Mouse (Mus musculus) ES-E14 (cell line): ENCODE measurements around the gene Sbf2. TPM values are rescaled to one million over a fixed set of nuclear protein-coding genes. Genes with fewer than 3 reads are reported as not detected.

ENCODE experiments used
- DNase-seq: peaks from one replicate; pipeline ENCODE4 v3.0.0-alpha.2; 2013; ENCODE audit warnings: low read depth, low spot score
- H3K27ac ChIP-seq: 2 replicates; pipeline ENCODE4 v1.5.1; 2012; ENCODE audit warnings: low read depth, mild to moderate bottlenecking, low read length, moderate library complexity, mixed read lengths; ENCODE audit not compliant: poor library complexity, insufficient read depth, severe bottlenecking
- H3K36me3 ChIP-seq: 2 replicates; pipeline ENCODE4 v1.6.1; 2012; ENCODE audit warnings: mild to moderate bottlenecking, low read length, moderate library complexity, mixed read lengths; ENCODE audit not compliant: control insufficient read depth, poor library complexity, insufficient read depth, severe bottlenecking
- H3K4me1 ChIP-seq, 2 experiments: fragments of 150-350 bp in 1 of 2; sonication (generic) in 1 of 2; 2 replicates each; pipeline ENCODE4 v1.6.1; 2012; ENCODE audit warnings: low read length in 2 of 2, mild to moderate bottlenecking in 1 of 2, mixed read lengths in 1 of 2; ENCODE audit not compliant: control insufficient read depth in 2 of 2, insufficient read depth in 2 of 2, poor library complexity in 1 of 2
- H3K4me3 ChIP-seq, 2 experiments: fragments of 150-350 bp in 1 of 2; sonication (generic) in 1 of 2; 2 replicates each; pipeline ENCODE4 v1.5.1; 2012; ENCODE audit warnings: low read length in 2 of 2, low read depth in 1 of 2, mild to moderate bottlenecking in 1 of 2, mixed read lengths in 1 of 2; ENCODE audit not compliant: insufficient read depth in 1 of 2, poor library complexity in 1 of 2, severe bottlenecking in 1 of 2
- H3K9ac ChIP-seq: 2 replicates; pipeline ENCODE4 v1.6.1; 2012; ENCODE audit warnings: low read depth, mild to moderate bottlenecking, low read length, mixed read lengths; ENCODE audit not compliant: poor library complexity, insufficient read depth, severe bottlenecking
- H3K9me3 ChIP-seq: fragments of 150-350 bp; sonication (generic); 2 replicates; pipeline ENCODE4 v1.6.1; 2012; ENCODE audit warnings: low read depth, mild to moderate bottlenecking, low read length; ENCODE audit not compliant: control insufficient read depth, insufficient read depth
- CHD2 ChIP-seq: IDR thresholded peaks from 2 replicates; pipeline ENCODE4 v1.6.1; 2014; ENCODE audit warnings: mild to moderate bottlenecking, low read depth, low read length, inconsistent platforms
- HCFC1 ChIP-seq: IDR thresholded peaks from 2 replicates; pipeline ENCODE4 v1.6.1; 2012; ENCODE audit warnings: low read length, inconsistent platforms, borderline replicate concordance; ENCODE audit not compliant: insufficient read depth
- MAFK ChIP-seq: IDR thresholded peaks from 2 replicates; pipeline ENCODE4 v1.6.1; 2014; ENCODE audit warnings: mild to moderate bottlenecking, low read depth, low read length, inconsistent platforms; ENCODE audit not compliant: insufficient read depth
- ZC3H11A ChIP-seq: IDR thresholded peaks from 2 replicates; pipeline ENCODE4 v1.6.1; 2012; ENCODE audit warnings: low read depth, mild to moderate bottlenecking, inconsistent platforms, low read length, borderline replicate concordance
- ZNF384 ChIP-seq: IDR thresholded peaks from 2 replicates; pipeline ENCODE4 v1.6.1; 2012; ENCODE audit warnings: low read depth, low read length, inconsistent platforms
- in situ Hi-C, 2 experiments: fragments of 600-800 bp; cut with MboI; formaldehyde crosslinking; loops; one replicate each; pipeline ENCODE4 v1.15.1; 2025; ENCODE audit warnings: low sequenced_read_pairs in 2 of 2, inconsistent platforms in 1 of 2; ENCODE audit not compliant: unreplicated experiment in 2 of 2
- total RNA-seq: library from RNA; depleted of rRNA; stranded (reverse); fragments of 300-350 nt; gene quantifications from 2 replicates; pipeline ENCODE4 v1.2.3, GENCODE M21; 2012

Sbf2 gene
- total RNA-seq, 1 experiment, result 17.4 TPM

DNA sequence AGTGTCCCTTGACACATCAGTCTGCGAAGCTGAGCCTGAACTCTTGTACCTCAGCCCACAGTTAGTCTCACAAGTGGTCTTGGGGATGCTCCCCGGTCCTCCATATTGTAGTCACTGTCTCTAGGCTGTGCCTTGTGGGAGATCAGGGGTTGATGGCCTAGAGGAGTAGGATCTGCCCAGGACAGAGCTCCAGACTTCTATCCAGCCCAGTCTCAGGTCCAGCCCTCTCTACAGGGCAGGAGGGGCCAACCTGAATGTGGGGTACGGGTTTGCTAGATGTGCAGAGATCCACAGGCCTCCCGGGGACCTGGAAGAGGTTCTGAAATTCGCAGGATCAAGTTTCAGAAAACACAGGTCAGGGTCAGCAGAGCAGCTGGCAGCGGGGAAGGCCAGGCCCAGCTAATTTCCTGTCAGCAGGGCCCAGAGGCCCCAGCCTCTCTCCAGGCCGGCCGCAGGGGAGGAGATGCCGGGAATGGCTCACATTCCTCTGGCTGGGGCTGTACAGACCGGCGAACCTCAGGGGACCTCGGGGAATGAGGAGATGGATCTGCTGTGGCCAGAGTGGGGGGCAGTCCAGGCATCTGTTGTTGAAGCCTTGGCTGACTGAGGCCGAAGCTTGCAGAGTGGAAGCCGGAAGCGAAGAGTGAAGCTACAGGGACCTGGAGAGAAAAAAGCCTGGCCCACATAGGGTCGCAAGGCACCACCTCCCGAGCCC lies 317.7 kb downstream of the Sbf2 start:
- no peak for TF ChIP-seq MAFK
- TF ChIP-seq CHD2, result no peak
- no peak for TF ChIP-seq ZNF384
- TF ChIP-seq HCFC1, result no peak
- no peak for TF ChIP-seq ZC3H11A
- H3K4me1 ChIP-seq, result peaks cover 0 to 4% of the 10 kb centered on the region in 2 experiments; a peak in 1 of 4 replicates
- DNase-seq, result no peak
- H3K9me3 ChIP-seq, result no peaks in the 10 kb centered on the region
- H3K9ac ChIP-seq, result no peak overlapping the region
- no peaks in the 10 kb centered on the region for H3K36me3 ChIP-seq
- H3K27ac ChIP-seq, result no peak overlapping the region
- in situ Hi-C loops, result no loop called here
- no peak overlapping the region for H3K4me3 ChIP-seq

DNA sequence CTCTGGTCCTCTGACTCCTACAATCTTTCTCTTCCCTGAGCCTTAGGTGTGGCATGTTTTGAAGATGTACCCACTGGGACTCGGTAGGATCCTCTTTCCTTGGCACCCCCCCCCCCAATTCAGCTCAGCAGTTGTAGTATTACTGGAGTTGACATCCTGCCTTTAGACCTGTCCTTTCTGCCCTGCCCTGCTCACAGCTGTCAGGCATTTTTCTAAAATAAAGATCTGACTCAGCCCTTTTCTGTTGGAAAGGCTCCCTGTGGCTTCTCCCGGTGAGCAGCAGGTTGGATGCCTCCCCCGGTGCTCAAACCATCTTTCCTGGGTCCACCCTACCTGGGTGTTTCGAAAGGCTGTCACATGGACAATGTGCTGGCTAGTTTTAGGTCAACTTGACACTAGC lies 325.1 kb downstream of the Sbf2 start:
- TF ChIP-seq ZC3H11A, result no peak
- peak; percentile 74; the same call in 1 of the 2 replicates for TF ChIP-seq MAFK
- peaks cover 3% of the 10 kb centered on the region; the same call in 1 of the 2 replicates for H3K36me3 ChIP-seq

DNA sequence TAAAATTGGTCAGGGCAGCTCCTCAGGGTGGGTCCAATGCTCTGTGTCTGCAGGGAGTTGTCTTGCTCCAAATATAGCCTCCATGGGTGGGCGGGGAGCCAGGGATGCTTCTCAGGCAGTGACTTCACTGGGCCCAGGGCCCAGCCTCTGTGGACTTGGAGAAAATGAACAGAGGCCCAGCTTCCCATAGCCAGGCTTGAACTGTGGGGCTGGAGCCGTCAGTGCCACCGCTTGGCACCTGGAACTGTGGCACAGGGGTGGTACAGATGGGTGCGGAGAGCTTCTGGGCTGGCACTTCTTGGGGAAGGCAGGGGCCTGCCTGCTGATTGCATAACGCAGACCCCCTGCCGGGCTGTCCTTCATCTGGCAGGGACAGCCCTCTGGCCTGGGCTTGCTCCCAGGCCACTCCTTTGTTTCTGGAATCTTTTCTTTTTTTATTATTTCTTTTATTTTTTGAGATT lies 326.0 kb downstream of the Sbf2 start:
- in situ Hi-C loops, result loop anchor here (5.0 to 10.0 kb wide), 2 partner anchors 336 to 339 kb away; partner anchors contain the start of gene Adm (in 2 of the 2)
- peaks cover 0 to 4% of the 10 kb centered on the region in 2 experiments; a peak in 1 of 4 replicates for H3K4me1 ChIP-seq
- H3K4me3 ChIP-seq, result no peak overlapping the region
- H3K9ac ChIP-seq, result no peak overlapping the region
- no peak overlapping the region for H3K27ac ChIP-seq
- no peaks in the 10 kb centered on the region for H3K9me3 ChIP-seq
- no peak for TF ChIP-seq ZNF384
- TF ChIP-seq MAFK, result no peak
- TF ChIP-seq HCFC1, result no peak
- TF ChIP-seq CHD2, result no peak
- TF ChIP-seq ZC3H11A, result no peak
- no peak for DNase-seq
- peaks cover 3% of the 10 kb centered on the region; the same call in 1 of the 2 replicates for H3K36me3 ChIP-seq

More for the DNA sequence above, 325.1 kb downstream of the Sbf2 start:
- H3K9ac ChIP-seq, result no peak overlapping the region
- H3K4me3 ChIP-seq, result no peak overlapping the region
- DNase-seq, result no peak
- in situ Hi-C loops, result loop anchor here (5.0 to 10.0 kb wide), 2 partner anchors 335 to 338 kb away; partner anchors contain the start of gene Adm (in 2 of the 2)
- no peak overlapping the region for H3K27ac ChIP-seq
- peaks cover 0 to 4% of the 10 kb centered on the region in 2 experiments; a peak in 1 of 4 replicates for H3K4me1 ChIP-seq
- no peaks in the 10 kb centered on the region for H3K9me3 ChIP-seq

DNA sequence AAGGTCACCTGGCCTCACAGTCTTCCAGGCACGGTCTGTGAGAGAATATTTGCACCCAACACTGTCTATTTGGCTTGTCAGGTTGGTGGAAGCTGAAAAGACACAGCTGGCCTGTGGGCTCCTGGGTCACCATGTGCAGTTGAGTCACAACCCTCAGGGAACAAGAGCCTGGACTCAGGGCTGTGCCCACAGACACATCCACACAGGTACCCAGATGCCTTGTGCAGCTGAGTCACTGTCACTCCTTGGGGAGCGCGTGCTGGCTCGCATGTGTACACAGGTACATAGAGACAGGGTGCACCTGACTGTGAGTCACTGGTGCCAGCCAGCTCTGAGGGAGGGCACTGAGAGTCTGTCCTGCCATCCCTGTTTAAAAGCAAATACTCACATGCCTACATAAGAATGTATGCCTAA lies 326.5 kb downstream of the Sbf2 start:
- TF ChIP-seq ZNF384 (no peak), ZC3H11A (no peak), MAFK (no peak), CHD2 (no peak), HCFC1 (no peak)
- peaks cover 0 to 4% of the 10 kb centered on the region in 2 experiments; a peak in 1 of 4 replicates for H3K4me1 ChIP-seq

More for the DNA sequence above, 326.5 kb downstream of the Sbf2 start:
- H3K9me3 ChIP-seq, result no peaks in the 10 kb centered on the region
- in situ Hi-C loops, result loop anchor here (5.0 to 10.0 kb wide), 2 partner anchors 337 to 339 kb away; partner anchors contain the start of gene Adm (in 2 of the 2)
- H3K36me3 ChIP-seq, result peaks cover 3% of the 10 kb centered on the region; the same call in 1 of the 2 replicates
- DNase-seq, result no peak
- H3K9ac ChIP-seq, result no peak overlapping the region
- H3K27ac ChIP-seq, result no peak overlapping the region
- H3K4me3 ChIP-seq, result no peak overlapping the region
